Mouse (Mus musculus) frontal cortex, postnatal 14 days (tissue): ENCODE measurements at regions not wholly inside any gene's neighbourhood (a gene's known extent, or its start where the extent isn't known, plus 50 kb on each side); places are given as distances from the start of the nearest gene placed in this dataset.

Experiments used
- DNase-seq, 2 experiments: peaks; one replicate each; pipeline ENCODE4 v3.0.0; 2022; ENCODE audit warnings: low spot score in 2 of 2

DNA sequence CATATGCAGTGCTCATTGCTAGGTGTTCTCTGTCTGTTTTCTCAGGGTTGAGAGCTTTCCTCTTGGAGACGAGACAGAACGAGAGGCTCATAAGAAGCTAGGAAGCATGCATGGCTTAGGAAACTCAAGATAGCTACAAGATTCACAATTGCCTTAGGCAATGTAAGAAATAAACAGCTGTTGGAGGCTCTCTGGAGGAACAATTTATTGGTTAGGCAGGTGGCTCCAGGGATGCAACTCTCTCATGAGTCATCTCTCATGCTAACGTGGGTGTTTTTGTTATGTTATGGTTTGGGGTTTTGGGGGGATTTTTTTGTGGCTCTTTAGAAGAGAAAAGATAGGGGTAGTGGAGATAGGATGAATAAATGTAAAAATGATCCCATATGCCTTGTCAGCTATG is 657.2 kb downstream of the Cdk5rap2 start:
- DNase-seq, result no peak

DNA sequence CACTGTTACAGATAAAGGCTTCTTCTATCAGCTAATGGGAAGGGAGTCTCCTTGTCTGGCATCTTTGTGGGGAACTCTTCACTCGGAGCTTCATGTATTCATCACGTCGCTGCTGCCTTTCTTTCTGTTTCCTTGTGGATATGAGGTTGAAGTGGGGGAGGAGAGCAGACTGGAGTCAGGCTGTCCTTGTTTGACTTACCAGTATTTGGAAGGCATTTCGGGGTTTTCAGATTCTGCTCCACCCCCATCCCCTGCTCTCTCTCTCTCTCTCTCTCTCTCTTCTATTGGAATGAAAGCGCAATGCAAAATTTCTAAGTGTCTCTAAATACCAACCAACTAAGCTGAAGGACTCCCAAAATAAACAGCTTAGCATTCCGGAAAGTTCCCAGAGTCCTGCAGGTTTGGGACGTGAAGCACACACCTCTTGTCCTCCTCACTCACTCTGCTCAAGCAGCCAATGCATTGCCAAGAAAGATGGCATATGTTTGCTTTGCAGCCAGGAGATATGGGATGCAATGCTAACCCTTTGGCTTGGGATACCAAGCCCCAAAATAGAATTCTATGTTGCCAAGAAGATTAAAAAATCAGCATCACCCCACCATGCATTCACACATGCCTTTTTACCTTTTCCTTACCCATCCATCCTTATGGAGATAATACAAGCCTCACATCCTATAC is 670.3 kb downstream of the Cdk5rap2 start:
- peak in 1 of 2 experiments; percentile 16 for DNase-seq
